Mouse (Mus musculus): ENCODE measurements around the gene Ip6k2.

DNA sequence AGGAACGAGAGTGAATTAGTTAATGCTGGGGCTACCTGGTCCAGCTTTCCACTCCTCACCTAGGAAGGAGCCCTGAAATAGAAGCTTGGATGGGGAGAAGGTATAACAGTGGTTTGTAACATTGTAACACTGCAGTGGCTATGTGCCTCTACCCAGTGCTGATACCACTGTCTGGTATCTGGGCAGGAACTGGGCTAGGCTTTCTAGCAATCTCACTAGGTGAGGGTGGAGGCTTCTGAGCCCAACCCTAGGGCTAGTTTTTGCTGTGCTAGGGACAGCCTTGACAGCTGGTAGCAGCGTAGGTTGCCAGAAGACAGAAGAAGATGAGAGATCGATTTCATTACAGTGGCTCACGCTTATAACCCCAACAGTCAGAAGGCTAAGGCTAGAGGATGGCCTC, 7.0 kb upstream of the Ip6k2 start:
- no peak for TF ChIP-seq CTCF (IDR thresholded peaks at IDR 0.05; ENCODE audit: low read depth)
- TF ChIP-seq EP300 (IDR thresholded peaks at IDR 0.05; ENCODE audit: low read depth) = no peak

Data from heart, postnatal 0 days (tissue).